Mouse (Mus musculus): ENCODE measurements at regions not wholly inside any gene's neighbourhood (a gene's known extent, or its start where the extent isn't known, plus 50 kb on each side); places are given as distances from the start of the nearest gene placed in this dataset.
"Not testable (repeated sequence)": the region's sequence is repeated elsewhere in the genome, so short reads cannot be mapped to it uniquely, and the experiment has no call there.

DNA sequence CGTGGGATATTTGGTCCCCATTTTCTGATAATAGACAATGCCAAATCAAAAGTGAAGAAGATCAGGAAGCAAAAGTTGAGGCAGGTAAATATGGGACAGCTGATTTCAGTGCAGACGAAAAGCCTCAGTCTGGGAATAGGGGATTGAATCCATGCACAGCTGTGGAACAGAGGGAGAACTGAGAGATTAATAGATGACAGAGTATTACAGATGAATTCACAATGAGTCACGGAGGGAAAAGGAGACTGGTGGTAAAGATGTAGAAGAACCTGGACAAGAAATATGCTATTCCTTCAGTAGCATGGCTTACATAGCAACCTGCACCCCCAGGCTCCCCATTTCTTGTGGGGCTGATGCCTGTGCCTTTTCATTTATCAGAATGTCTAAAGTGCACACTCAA, 810.4 kb downstream of the Ttll7 start:
- no peak for TF ChIP-seq POLR2A (IDR thresholded peaks at IDR 0.05; ENCODE audit: insufficient read length, low read depth)
- no peak for TF ChIP-seq POLR2AphosphoS2 (IDR thresholded peaks at IDR 0.05; ENCODE audit: insufficient read length, low read depth)
- TF ChIP-seq E2F4 (IDR thresholded peaks at IDR 0.05; ENCODE audit: insufficient read depth) = no peak
- no peak for TF ChIP-seq MYOD1 (IDR thresholded peaks at IDR 0.05; ENCODE audit: control insufficient read depth in 1 of 3, insufficient read length in 2 of 3, low read depth in 2 of 3)
- no peak for TF ChIP-seq SRF (IDR thresholded peaks at IDR 0.05; ENCODE audit: control insufficient read depth, insufficient read length, low read depth)
- no peak for TF ChIP-seq TCF3 (IDR thresholded peaks at IDR 0.05; ENCODE audit: insufficient read length, low read depth)
- no peak for TF ChIP-seq USF1 (IDR thresholded peaks at IDR 0.05; ENCODE audit: low read depth)
- no peak for TF ChIP-seq TCF12 (IDR thresholded peaks at IDR 0.05; ENCODE audit: insufficient read depth, poor library complexity, severe bottlenecking)
- no peak for TF ChIP-seq MYOG (IDR thresholded peaks at IDR 0.05; ENCODE audit: control insufficient read depth in 1 of 3, insufficient read depth in 1 of 3, insufficient read length in 2 of 3, low read depth in 2 of 3)
- no peak for TF ChIP-seq REST (IDR thresholded peaks at IDR 0.05; ENCODE audit: insufficient read depth, insufficient read length)
- TF ChIP-seq MAX (IDR thresholded peaks at IDR 0.05; ENCODE audit: low read depth) = no peak
- no peak for TF ChIP-seq CEBPB (IDR thresholded peaks at IDR 0.05; ENCODE audit: insufficient read depth, poor library complexity, severe bottlenecking)
- Histone ChIP-seq H3K79me2 (ENCODE audit: control insufficient read depth, insufficient read depth) (no peaks in the 10 kb centered on the region), H3K4me2 (ENCODE audit: low read depth) (no peak overlapping the region), H3K4me3 (no peak overlapping the region), H3K36me3 (ENCODE audit: control insufficient read depth, insufficient read depth) (no peaks in the 10 kb centered on the region), H3K27me3 (ENCODE audit: control insufficient read depth, insufficient read depth, insufficient read length) (no peaks in the 10 kb centered on the region), H3ac (ENCODE audit: control insufficient read depth, insufficient read length) (no peak overlapping the region)

DNA sequence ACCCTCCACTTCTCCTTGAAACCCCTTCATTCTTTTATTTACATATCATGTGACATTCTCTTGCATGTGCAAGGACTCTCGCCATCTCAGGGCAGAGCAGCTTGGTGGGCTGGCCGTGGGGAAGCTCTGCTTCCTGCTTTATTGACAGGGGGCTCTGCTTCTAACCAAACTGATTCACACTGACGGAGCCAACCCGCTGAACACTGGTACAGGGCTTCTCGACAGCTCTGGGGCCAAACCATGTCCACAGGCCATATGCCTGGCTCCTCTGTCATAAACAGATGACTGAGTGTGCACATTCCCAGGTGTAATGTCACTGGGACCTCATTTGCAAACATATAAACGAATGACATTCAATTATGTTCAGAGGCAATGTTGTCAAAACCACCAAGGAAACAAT, 800.7 kb downstream of the Ttll7 start:
- no peak overlapping the region for H3ac ChIP-seq (ENCODE audit: control insufficient read depth, insufficient read length)

DNA sequence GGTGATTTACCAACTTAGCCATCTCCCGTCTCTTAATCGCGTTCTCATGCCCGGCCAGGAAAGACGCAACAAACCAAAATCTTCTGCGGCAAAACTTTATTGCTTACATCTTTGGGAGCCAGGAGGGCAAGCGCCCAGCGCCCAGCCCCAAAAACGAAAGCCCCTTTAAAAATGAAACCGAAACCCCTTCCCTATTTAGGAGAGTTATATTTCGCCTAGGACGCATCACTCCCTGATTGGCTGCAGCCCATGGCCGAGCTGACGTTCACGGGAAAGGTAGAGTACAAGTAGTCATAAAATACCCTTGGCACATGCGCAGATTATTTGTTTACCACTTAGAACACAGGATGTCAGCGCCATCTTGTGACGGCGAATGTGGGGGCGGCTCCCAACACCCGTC, 783.3 kb downstream of the Ttll7 start:
- H3K4me2 ChIP-seq (ENCODE audit: low read depth); H3K4me3 ChIP-seq; H3K27me3 ChIP-seq (ENCODE audit: control insufficient read depth, insufficient read depth, insufficient read length); H3ac ChIP-seq (ENCODE audit: control insufficient read depth, insufficient read length); H3K79me2 ChIP-seq (ENCODE audit: control insufficient read depth, insufficient read depth); H3K36me3 ChIP-seq (ENCODE audit: control insufficient read depth, insufficient read depth): not testable (repeated sequence)

More for the DNA sequence above, 800.7 kb downstream of the Ttll7 start:
- H3K27me3 ChIP-seq (ENCODE audit: control insufficient read depth, insufficient read depth, insufficient read length) = no peaks in the 10 kb centered on the region
- no peaks in the 10 kb centered on the region for H3K79me2 ChIP-seq (ENCODE audit: control insufficient read depth, insufficient read depth)
- no peaks in the 10 kb centered on the region for H3K36me3 ChIP-seq (ENCODE audit: control insufficient read depth, insufficient read depth)
- H3K4me3 ChIP-seq = no peak overlapping the region
- no peak overlapping the region for H3K4me2 ChIP-seq (ENCODE audit: low read depth)
- TF ChIP-seq MYOG (IDR thresholded peaks at IDR 0.05; ENCODE audit: control insufficient read depth in 1 of 3, insufficient read depth in 1 of 3, insufficient read length in 2 of 3, low read depth in 2 of 3) (no peak), TCF3 (IDR thresholded peaks at IDR 0.05; ENCODE audit: insufficient read length, low read depth) (no peak), CEBPB (IDR thresholded peaks at IDR 0.05; ENCODE audit: insufficient read depth, poor library complexity, severe bottlenecking) (no peak), E2F4 (IDR thresholded peaks at IDR 0.05; ENCODE audit: insufficient read depth) (no peak), REST (IDR thresholded peaks at IDR 0.05; ENCODE audit: insufficient read depth, insufficient read length) (no peak), POLR2AphosphoS2 (IDR thresholded peaks at IDR 0.05; ENCODE audit: insufficient read length, low read depth) (no peak), MYOD1 (IDR thresholded peaks at IDR 0.05; ENCODE audit: control insufficient read depth in 1 of 3, insufficient read length in 2 of 3, low read depth in 2 of 3) (no peak), MAX (IDR thresholded peaks at IDR 0.05; ENCODE audit: low read depth) (no peak), TCF12 (IDR thresholded peaks at IDR 0.05; ENCODE audit: insufficient read depth, poor library complexity, severe bottlenecking) (no peak), SRF (IDR thresholded peaks at IDR 0.05; ENCODE audit: control insufficient read depth, insufficient read length, low read depth) (no peak), USF1 (IDR thresholded peaks at IDR 0.05; ENCODE audit: low read depth) (no peak)

DNA sequence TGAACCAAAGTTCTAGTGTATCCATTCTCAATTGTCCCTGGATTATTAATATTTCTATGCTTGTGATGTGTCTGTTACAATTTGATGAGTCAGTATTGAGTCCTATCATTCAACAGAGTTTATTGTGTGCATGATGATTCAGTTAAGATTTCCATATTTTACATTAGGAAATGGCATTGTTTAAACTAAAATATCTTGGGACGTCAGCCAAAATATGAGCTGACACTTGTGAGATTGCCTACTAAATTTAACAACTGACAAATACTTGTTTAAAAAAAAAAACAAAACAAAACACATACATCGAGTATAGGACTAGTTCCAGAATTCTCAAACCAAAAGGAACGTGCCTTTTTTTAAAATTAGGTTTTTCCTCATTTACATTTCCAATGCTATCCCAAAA, 779.0 kb downstream of the Ttll7 start:
- TF ChIP-seq REST (IDR thresholded peaks at IDR 0.05; ENCODE audit: insufficient read depth, insufficient read length) (no peak), TCF3 (IDR thresholded peaks at IDR 0.05; ENCODE audit: insufficient read length, low read depth) (no peak), MAX (IDR thresholded peaks at IDR 0.05; ENCODE audit: low read depth) (no peak), POLR2A (IDR thresholded peaks at IDR 0.05; ENCODE audit: insufficient read length, low read depth) (no peak), MYOD1 (IDR thresholded peaks at IDR 0.05; ENCODE audit: control insufficient read depth in 1 of 3, insufficient read length in 2 of 3, low read depth in 2 of 3) (no peak), MYOG (IDR thresholded peaks at IDR 0.05; ENCODE audit: control insufficient read depth in 1 of 3, insufficient read depth in 1 of 3, insufficient read length in 2 of 3, low read depth in 2 of 3) (no peak), POLR2AphosphoS2 (IDR thresholded peaks at IDR 0.05; ENCODE audit: insufficient read length, low read depth) (no peak), E2F4 (IDR thresholded peaks at IDR 0.05; ENCODE audit: insufficient read depth) (no peak), CEBPB (IDR thresholded peaks at IDR 0.05; ENCODE audit: insufficient read depth, poor library complexity, severe bottlenecking) (no peak), TCF12 (IDR thresholded peaks at IDR 0.05; ENCODE audit: insufficient read depth, poor library complexity, severe bottlenecking) (no peak), SRF (IDR thresholded peaks at IDR 0.05; ENCODE audit: control insufficient read depth, insufficient read length, low read depth) (no peak), USF1 (IDR thresholded peaks at IDR 0.05; ENCODE audit: low read depth) (no peak)
- H3K4me2 ChIP-seq (ENCODE audit: low read depth) = no peak overlapping the region
- H3ac ChIP-seq (ENCODE audit: control insufficient read depth, insufficient read length) = no peak overlapping the region
- H3K4me3 ChIP-seq = no peak overlapping the region
- no peaks in the 10 kb centered on the region for H3K79me2 ChIP-seq (ENCODE audit: control insufficient read depth, insufficient read depth)
- H3K36me3 ChIP-seq (ENCODE audit: control insufficient read depth, insufficient read depth) = no peaks in the 10 kb centered on the region
- no peaks in the 10 kb centered on the region for H3K27me3 ChIP-seq (ENCODE audit: control insufficient read depth, insufficient read depth, insufficient read length)

DNA sequence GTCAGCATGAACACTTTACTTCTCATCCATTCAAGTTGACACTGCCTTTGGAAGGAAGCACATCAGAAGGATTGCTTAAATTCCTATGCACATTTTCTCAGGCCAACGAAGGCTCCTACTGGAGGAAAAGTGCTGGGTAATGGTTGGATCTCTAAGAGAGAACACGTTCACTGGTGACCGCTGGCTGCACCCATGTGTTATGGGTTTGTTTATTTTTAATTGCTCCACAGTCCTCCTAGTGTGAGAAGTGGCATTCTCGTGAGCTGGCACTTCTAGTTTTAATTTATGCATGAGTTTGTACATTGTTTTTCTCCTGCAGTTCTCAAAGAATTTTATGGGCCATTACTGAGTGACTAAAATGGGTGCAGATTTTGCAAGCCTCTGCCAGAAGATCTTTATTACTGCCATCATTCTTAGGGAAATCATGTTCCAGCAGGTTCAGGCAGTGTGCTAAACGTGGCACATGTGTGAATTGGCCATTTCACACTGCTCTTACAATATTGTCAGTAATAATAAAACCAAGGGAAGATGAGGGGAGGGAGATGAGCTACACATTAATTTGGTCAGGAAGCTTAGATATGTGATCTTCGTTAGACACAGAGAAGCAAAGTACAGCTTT, 731.6 kb downstream of the Ttll7 start:
- Histone ChIP-seq H3K4me3 (no peak overlapping the region), H3ac (ENCODE audit: control insufficient read depth, insufficient read length) (no peak overlapping the region), H3K4me2 (ENCODE audit: low read depth) (no peak overlapping the region), H3K79me2 (ENCODE audit: control insufficient read depth, insufficient read depth) (no peaks in the 10 kb centered on the region), H3K27me3 (ENCODE audit: control insufficient read depth, insufficient read depth, insufficient read length) (no peaks in the 10 kb centered on the region), H3K36me3 (ENCODE audit: control insufficient read depth, insufficient read depth) (no peaks in the 10 kb centered on the region)
- TF ChIP-seq USF1 (IDR thresholded peaks at IDR 0.05; ENCODE audit: low read depth) (no peak), E2F4 (IDR thresholded peaks at IDR 0.05; ENCODE audit: insufficient read depth) (no peak), MAX (IDR thresholded peaks at IDR 0.05; ENCODE audit: low read depth) (no peak), TCF12 (IDR thresholded peaks at IDR 0.05; ENCODE audit: insufficient read depth, poor library complexity, severe bottlenecking) (no peak), MYOD1 (IDR thresholded peaks at IDR 0.05; ENCODE audit: control insufficient read depth in 1 of 3, insufficient read length in 2 of 3, low read depth in 2 of 3) (no peak)
